Mouse (Mus musculus) hindbrain, embryonic 14.5 days (tissue): ENCODE data around the gene H60b. TPM values are rescaled to one million over a fixed set of nuclear protein-coding genes. Genes with fewer than 3 reads are reported as not detected.
"Not testable (repeated sequence)": the region's sequence is repeated elsewhere in the genome, so short reads cannot be mapped to it uniquely, and the experiment has no call there.

Experiments used
- ATAC-seq: fragments of 200-750 bp; cut with Nextera tagmentation; 2 replicates; pipeline ENCODE4 v1.8.0; 2017; ENCODE audit warnings: moderate number of reproducible peaks, mild to moderate bottlenecking, moderate TSS enrichment, moderate library complexity; ENCODE audit not compliant: low FRiP score
- DNase-seq: peaks from one replicate; pipeline ENCODE4 v3.0.0-alpha.2; 2015; ENCODE audit warnings: low spot score
- H3K27ac ChIP-seq: fragments of 300-500 bp; sonication (generic); 2 replicates; pipeline ENCODE4 v1.5.1; 2014; ENCODE audit warnings: mild to moderate bottlenecking, moderate library complexity
- H3K27me3 ChIP-seq: fragments of 300-500 bp; sonication (generic); 2 replicates; pipeline ENCODE4 v1.6.1; 2014; ENCODE audit warnings: mild to moderate bottlenecking, low read length, mixed read lengths; ENCODE audit not compliant: control insufficient read depth, insufficient read depth
- H3K36me3 ChIP-seq: fragments of 300-500 bp; sonication (generic); replicated peaks from 2 replicates; pipeline ENCODE4 v1.6.1; 2014; ENCODE audit not compliant: control insufficient read depth, insufficient read depth
- H3K4me1 ChIP-seq: fragments of 300-500 bp; sonication (generic); replicated peaks from 2 replicates; pipeline ENCODE4 v1.6.1; 2014; ENCODE audit warnings: antibody characterized with exemption, low read length, mixed read lengths; ENCODE audit not compliant: control insufficient read depth, insufficient read depth
- H3K4me2 ChIP-seq: fragments of 300-500 bp; sonication (generic); replicated peaks from 2 replicates; pipeline ENCODE4 v1.6.1; 2014; ENCODE audit warnings: mild to moderate bottlenecking, moderate library complexity
- H3K4me3 ChIP-seq: fragments of 300-500 bp; sonication (generic); replicated peaks from 2 replicates; pipeline ENCODE4 v1.5.1; 2014; ENCODE audit warnings: mild to moderate bottlenecking, low read length
- H3K9ac ChIP-seq: fragments of 300-500 bp; sonication (generic); 2 replicates; pipeline ENCODE4 v1.6.1; 2014
- H3K9me3 ChIP-seq: fragments of 300-500 bp; sonication (generic); 2 replicates; pipeline ENCODE4 v1.6.1; 2016; ENCODE audit warnings: low read length; ENCODE audit not compliant: control insufficient read depth
- WGBS: fragments of 180-500 bp; shearing (Covaris S2); extraction: QIAGEN DNeasy Blood & Tissue Kit; methylation state at CpG from one replicate; pipeline ENCODE4 v1.1.7; 2014; 5-methylcytosine and 5-hydroxymethylcytosine counted together
- polyA plus RNA-seq: library from polyadenylated mRNA; unstranded; fragments of >200 nt; fragmentation: Nextera tagmentation; extraction: Ambion mirVana; gene quantifications from 2 replicates; pipeline ENCODE4 v1.2.1, GENCODE M21; 2014

The H60b gene
- polyA plus RNA-seq, 1 experiment from 2014 or later: 0.25 TPM

DNA sequence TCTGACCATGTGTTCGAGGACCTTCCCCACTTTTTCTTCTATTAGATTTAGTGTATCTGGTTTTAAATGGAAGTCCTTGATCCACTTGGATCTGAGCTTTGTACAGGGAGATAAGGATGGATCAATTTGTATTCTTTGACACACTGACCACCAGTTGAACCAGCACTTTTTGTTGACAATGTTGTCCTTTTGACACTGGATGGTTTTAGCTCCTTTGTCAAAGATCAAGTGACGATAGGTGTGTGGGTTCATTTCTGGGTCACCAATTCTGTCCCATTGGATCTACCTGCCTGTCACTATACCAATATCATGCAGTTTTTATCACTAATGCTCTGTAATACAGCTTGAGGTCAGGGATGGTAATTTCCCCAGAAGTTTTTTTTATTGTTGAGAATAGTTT is 18.1 kb downstream of the H60b start:
- H3K9ac ChIP-seq, H3K9me3 ChIP-seq, H3K4me3 ChIP-seq, DNase-seq, H3K36me3 ChIP-seq, H3K4me2 ChIP-seq, H3K27me3 ChIP-seq, ATAC-seq, H3K27ac ChIP-seq, H3K4me1 ChIP-seq: not testable (repeated sequence)
- WGBS: 100% methylated on average over 2 of the region's 2 CpGs

DNA sequence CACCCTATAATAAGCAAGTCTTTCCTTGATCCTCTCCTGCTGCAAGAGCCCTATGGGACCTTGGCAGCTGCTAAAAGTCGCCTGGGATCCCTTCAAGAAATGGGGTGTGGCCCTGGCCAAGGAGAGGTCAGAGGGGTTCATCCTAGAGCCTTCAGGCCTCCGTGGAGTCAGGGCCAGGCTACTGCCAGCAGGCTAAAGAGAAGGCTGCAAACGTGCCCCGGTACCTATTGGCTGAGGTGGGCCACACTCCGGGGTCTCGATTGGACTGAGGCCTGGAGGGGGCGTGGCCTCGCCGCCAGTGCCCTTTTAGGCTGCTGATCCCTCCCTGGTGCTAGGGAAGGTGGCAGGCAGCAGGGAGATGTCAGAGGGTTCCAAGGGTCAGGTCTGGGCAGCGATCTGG is 32.6 kb downstream of the H60b start:
- H3K27me3 ChIP-seq, H3K9ac ChIP-seq, H3K4me3 ChIP-seq, H3K4me1 ChIP-seq, H3K36me3 ChIP-seq, H3K9me3 ChIP-seq, DNase-seq, H3K27ac ChIP-seq: not testable (repeated sequence)
- H3K4me2 ChIP-seq: peak overlapping the region; percentile 33
- WGBS: 5% methylated on average over 6 of the region's 10 CpGs
- peak; percentile 77 for ATAC-seq

DNA sequence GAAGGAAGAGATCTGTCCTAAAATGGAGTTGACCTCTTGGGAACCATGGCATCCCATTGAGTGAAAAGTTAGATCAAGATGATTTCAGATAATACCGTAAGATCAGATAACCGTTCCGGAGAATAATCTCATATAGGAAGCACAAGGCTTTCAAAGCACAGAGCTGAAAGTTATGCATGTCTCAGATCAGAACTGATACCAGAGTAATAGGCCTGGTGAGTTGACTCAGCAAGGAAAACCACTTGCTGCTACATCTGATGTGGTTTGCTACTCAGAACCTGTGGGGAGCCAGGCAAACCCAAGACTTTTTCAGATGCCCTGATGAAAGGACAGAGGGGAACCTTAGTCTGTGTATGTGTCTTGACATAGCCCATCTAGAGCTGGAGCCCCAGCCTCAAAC is 43.0 kb downstream of the H60b start:
- not testable (repeated sequence) for H3K4me2 ChIP-seq, H3K4me1 ChIP-seq, H3K27ac ChIP-seq, ATAC-seq, DNase-seq, H3K4me3 ChIP-seq, H3K9me3 ChIP-seq, H3K27me3 ChIP-seq, H3K9ac ChIP-seq, H3K36me3 ChIP-seq
- no CpG with 5 or more reads among the region's 3 CpGs for WGBS

DNA sequence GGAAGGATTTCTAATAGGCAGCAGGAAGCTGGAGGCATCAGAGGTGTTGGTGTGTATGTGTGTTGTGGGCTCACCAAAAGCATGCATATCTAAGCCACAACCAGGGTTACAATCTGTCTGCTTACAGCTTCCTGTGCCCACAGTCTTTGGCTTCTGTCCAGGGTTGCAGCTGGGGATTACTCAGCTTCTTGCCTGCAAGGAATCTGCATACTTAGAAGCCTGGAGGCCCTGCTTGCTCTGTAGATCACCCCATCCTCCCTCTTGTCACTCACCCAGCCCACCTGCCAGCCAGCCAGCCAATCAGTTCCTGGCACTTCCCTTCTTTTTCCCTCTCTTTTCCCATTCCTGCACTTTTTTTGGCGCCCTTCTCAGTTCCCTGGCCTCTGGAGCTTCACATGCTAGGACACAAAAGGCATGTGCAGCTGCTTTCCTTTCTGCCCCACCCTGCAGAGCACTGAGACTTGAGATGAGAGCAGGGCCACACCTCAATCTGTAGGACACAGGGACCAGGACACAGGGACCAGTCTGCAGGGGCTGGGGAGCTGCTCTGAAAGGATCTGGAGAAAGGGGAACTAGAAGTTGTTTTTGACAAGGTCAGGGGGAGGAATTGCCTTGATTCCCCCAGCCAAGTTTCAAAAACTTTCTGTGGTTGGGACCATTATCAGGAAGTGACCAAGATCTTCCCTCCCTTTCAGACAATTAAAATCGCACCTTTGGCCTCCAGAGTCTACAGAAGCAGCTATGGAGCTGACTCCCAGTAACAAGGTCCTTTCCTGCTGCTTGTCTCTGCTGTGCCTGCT is 44.6 kb downstream of the H60b start:
- H3K27me3 ChIP-seq, H3K9me3 ChIP-seq, DNase-seq, H3K27ac ChIP-seq, H3K4me3 ChIP-seq, H3K4me1 ChIP-seq, H3K36me3 ChIP-seq, H3K4me2 ChIP-seq, H3K9ac ChIP-seq: not testable (repeated sequence)
- peak; percentile 70; the same call in 1 of the 2 replicates for ATAC-seq
- WGBS: no CpG with 5 or more reads among the region's 2 CpGs

DNA sequence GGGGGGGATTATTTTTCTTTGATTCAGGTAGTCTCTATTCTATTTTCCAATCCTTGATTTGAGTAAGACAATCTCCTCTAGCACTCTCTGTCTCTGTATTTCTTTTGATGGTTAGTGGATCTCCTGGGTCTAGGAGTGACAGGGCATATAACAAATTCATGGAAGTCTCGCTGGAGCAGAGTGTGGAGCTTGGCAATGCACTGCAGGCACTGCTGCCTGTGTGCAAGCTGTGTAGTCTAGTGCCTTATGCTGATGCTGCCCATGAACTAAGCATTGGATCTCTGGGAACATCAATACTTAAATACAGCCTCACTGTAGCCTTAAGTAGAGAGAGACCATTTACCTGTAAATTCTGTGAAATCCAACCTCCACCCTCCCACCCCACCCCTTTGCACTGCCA is 48.1 kb downstream of the H60b start:
- H3K4me1 ChIP-seq, H3K36me3 ChIP-seq, H3K9me3 ChIP-seq, H3K27me3 ChIP-seq, DNase-seq, ATAC-seq, H3K9ac ChIP-seq, H3K4me2 ChIP-seq, H3K4me3 ChIP-seq, H3K27ac ChIP-seq: not testable (repeated sequence)
- 61% methylated on average over 1 of the region's 1 CpGs for WGBS

DNA sequence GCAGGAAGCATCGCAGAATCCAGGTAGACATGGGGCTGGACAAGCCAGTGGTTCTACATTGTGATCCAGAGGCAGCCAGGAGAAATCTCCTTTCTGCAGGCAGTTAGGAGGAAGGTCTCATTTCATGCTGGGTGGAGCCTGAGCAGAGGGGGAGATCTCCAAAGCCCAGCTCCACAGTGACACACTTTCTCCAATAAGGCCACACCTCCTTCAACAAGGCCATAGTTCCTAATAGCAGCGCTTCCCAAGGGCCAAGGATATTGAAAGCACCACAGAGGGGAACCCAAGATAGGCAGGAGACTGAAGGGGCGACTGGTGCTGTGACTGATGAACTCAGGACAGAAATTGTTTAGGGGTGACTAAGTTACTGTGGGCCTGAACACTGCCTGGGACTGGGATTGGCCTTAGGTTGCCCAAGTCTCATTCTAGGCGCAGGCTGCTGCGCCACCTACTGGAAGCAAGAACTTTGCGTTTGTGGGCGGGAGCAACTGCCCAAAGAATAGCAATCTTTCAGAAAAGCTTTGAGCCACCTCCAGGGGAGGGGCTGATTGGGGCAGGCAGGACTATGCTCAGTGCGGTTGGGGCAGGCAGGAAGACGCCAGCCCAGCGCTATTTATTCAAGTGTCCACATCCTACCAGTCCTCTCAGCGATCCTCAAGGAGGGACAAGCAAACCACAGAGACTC is 53.8 kb downstream of the H60b start:
- WGBS: 3% methylated on average over 8 of the region's 11 CpGs
- DNase-seq (peak; percentile 25), ATAC-seq (peak; percentile 32; the same call in 1 of the 2 replicates)
- H3K4me1 ChIP-seq, H3K27me3 ChIP-seq, H3K27ac ChIP-seq, H3K9ac ChIP-seq, H3K4me3 ChIP-seq, H3K9me3 ChIP-seq, H3K36me3 ChIP-seq, H3K4me2 ChIP-seq: not testable (repeated sequence)

DNA sequence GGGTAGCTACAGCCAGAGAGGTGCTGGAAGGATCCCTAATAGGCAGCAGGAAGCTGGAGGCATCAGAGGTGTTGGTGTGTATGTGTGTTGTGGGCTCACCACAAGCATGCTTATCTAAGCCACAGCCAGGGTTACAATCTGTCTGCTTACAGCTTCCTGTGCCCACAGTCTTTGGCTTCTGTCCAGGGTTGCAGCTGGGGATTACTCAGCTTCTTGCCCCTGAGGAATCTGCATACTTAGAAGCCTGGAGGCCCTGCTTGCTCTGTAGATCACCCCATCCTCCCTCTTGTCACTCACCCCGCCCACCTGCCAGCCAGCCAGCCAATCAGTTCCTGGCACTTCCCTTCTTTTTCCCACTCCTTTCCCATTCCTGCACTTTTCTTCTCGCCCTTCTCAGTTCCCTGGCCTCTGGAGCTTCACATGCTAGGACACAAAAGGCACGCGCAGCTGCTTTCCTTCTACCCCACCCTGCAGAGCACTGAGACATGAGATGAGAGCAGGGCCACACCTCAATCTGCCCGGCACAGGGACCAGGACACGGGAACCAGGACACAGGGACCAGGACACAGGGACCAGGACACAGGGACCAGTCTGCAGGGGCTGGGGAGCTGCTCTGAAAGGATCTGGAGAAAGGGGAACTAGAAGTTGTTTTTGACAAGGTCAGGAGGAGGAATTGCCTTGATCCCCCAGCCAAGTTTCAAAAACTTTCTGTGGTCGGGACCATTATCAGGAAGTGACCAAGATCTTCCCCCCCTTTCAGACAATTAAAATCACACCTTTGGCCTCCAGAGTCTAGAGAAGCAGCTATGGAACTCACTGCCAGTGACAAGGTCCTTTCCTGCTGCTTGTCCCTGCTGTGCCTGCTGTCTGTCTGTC is 65.3 kb downstream of the H60b start:
- not testable (repeated sequence) for H3K4me2 ChIP-seq, H3K36me3 ChIP-seq, DNase-seq, H3K27me3 ChIP-seq, H3K4me1 ChIP-seq, H3K9ac ChIP-seq, H3K27ac ChIP-seq, H3K4me3 ChIP-seq, H3K9me3 ChIP-seq
- WGBS: no CpG with 5 or more reads among the region's 7 CpGs
- ATAC-seq: peak; percentile 73; the same call in 1 of the 2 replicates

DNA sequence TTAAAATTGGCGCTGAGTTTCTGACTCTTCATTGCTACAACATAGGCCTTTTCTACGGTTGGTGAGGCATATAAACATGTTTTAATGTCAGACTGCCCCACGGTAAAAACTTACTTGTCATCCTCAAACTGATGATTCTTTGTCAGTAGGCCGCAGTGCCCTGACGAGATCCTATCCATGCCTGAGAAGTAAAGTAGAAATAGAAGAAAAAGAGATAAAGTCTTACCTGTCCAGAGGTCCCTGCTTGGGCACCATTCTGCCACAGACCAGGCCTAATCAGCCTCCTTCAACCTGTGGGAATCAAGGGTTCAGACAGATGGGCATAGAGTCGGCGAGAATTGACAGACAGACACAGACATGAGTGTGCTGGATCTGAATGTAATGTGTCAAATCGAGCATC is 106.7 kb downstream of the H60b start:
- no peak for DNase-seq

More for the DNA sequence above, 106.7 kb downstream of the H60b start:
- Histone ChIP-seq H3K4me3 (no peak overlapping the region), H3K4me2 (no peak overlapping the region), H3K9ac (no peak overlapping the region), H3K36me3 (no peaks in the 10 kb centered on the region), H3K27me3 (no peaks in the 10 kb centered on the region), H3K4me1 (no peaks in the 10 kb centered on the region), H3K27ac (no peak overlapping the region), H3K9me3 (peaks cover 9% of the 10 kb centered on the region; the same call in 1 of the 2 replicates)
- ATAC-seq: no peak
- 91% methylated on average over 8 of the region's 8 CpGs for WGBS
